Mouse (Mus musculus): Measurements from ENCODE around the gene Stat6. TPM values are rescaled to one million over a fixed set of nuclear protein-coding genes. Genes with fewer than 3 reads are reported as not detected.

Stat6 gene
- polyA plus RNA-seq, 1 experiment from 2014 or later, result 4.3 TPM

DNA sequence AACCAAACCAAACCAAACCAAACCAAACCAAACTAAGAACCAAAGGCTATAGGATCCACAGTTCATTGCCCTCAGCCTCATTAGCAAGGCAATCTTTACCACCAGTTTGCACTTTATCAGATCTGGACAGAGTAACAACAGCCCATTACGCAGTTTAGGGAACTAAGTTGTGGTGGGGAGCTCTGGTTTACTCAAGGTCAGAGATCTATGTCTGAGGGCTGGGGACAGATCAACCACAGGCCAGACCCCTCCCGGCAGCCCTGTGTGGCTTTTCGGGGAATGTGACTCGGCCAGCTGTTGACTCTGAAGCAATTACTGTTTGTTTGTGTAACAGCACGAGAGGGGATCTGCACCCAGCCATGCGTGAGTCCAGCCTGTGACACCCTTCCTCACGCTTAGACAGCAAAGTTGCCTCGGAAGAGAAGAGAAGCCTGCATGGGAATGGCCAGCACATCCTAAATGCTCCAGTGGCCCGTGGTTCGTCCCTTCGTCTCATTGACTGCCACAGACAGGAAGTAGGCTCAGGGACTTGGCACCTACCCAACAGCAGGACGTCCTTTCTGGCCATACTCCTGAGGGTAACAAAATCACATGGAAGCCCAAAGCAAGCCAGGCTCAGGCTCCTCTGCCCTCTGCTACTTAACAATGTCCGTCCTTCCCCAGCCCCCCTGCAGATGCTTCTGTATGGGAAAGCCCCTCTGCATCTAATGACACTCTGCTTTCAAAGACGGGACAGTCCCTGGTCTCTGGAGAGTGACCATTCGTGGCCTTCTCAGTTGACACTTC lies 38.1 kb upstream of the Stat6 start:
- Histone ChIP-seq H3K36me3 (peaks cover 99% of the 10 kb centered on the region), H3K4me3 (replicated peaks) (no peak overlapping the region), H3K4me1 (replicated peaks) (no peaks in the 10 kb centered on the region), H3K27ac (no peak overlapping the region), H3K4me2 (replicated peaks) (no peak overlapping the region), H3K27me3 (no peaks in the 10 kb centered on the region), H3K9ac (replicated peaks) (no peak overlapping the region), H3K9me3 (no peaks in the 10 kb centered on the region)
- ATAC-seq, result no peak
- WGBS, result 78% methylated on average over 15 of the region's 15 CpGs

DNA sequence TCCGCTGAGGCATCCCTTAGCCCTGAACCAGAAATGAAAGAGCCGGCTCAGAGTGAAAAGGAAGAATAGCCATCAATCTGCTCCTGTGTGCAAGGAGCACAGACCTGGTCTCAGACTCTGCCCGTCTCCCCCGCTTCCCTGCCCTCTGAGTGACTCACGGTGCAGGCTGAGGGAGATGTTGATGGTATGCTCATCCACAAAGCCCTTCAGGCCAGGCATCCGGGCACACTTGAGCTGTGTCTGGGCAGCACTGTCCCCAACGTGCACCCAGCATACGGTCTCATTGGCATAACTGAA lies 37.6 kb upstream of the Stat6 start:
- Histone ChIP-seq H3K4me3 (replicated peaks) (no peak overlapping the region), H3K9me3 (no peaks in the 10 kb centered on the region), H3K27me3 (no peaks in the 10 kb centered on the region), H3K36me3 (peaks cover 99% of the 10 kb centered on the region), H3K4me1 (replicated peaks) (no peaks in the 10 kb centered on the region), H3K27ac (no peak overlapping the region), H3K4me2 (replicated peaks) (no peak overlapping the region), H3K9ac (replicated peaks) (no peak overlapping the region)
- 94% methylated on average over 8 of the region's 8 CpGs for WGBS
- no peak for ATAC-seq

- H3K9me3 ChIP-seq, result no peaks in the 10 kb centered on the region
- H3K4me3 ChIP-seq (replicated peaks), result no peak overlapping the region
- no peaks in the 10 kb centered on the region for H3K27me3 ChIP-seq
- WGBS, result 94% methylated on average over 9 of the region's 9 CpGs
- no peak overlapping the region for H3K4me2 ChIP-seq (replicated peaks)
- no peak for ATAC-seq
- H3K9ac ChIP-seq (replicated peaks), result no peak overlapping the region
- no peak overlapping the region for H3K27ac ChIP-seq
- peaks cover 99% of the 10 kb centered on the region for H3K36me3 ChIP-seq
- H3K4me1 ChIP-seq (replicated peaks), result no peaks in the 10 kb centered on the region
These were observed 37.0 kb upstream of the Stat6 start for GRCm38 (mm10) chr10:127605756-127606155.

- Histone ChIP-seq H3K9ac (replicated peaks) (no peak overlapping the region), H3K27ac (no peak overlapping the region), H3K4me1 (replicated peaks) (no peaks in the 10 kb centered on the region), H3K27me3 (no peaks in the 10 kb centered on the region), H3K9me3 (no peaks in the 10 kb centered on the region), H3K4me2 (replicated peaks) (no peak overlapping the region), H3K36me3 (peaks cover 97% of the 10 kb centered on the region), H3K4me3 (replicated peaks) (no peak overlapping the region)
- 92% methylated on average over 7 of the region's 7 CpGs for WGBS
- no peak for ATAC-seq
These were observed 35.7 kb upstream of the Stat6 start for GRCm38 (mm10) chr10:127607059-127607458.

GRCm38 (mm10) chr10:127609415-127610065 lies 33.2 kb upstream of the Stat6 start:
- no peak overlapping the region for H3K4me3 ChIP-seq (replicated peaks)
- no peak overlapping the region for H3K27ac ChIP-seq
- H3K4me1 ChIP-seq (replicated peaks), result peaks cover 9% of the 10 kb centered on the region
- H3K9ac ChIP-seq (replicated peaks), result no peak overlapping the region
- no peaks in the 10 kb centered on the region for H3K27me3 ChIP-seq
- no peak overlapping the region for H3K4me2 ChIP-seq (replicated peaks)
- 80% methylated on average over 9 of the region's 9 CpGs for WGBS
- no peaks in the 10 kb centered on the region for H3K9me3 ChIP-seq
- peaks cover 90% of the 10 kb centered on the region for H3K36me3 ChIP-seq
- no peak for ATAC-seq

- H3K4me2 ChIP-seq (replicated peaks), result no peak overlapping the region
- 90% methylated on average over 9 of the region's 9 CpGs for WGBS
- no peak for ATAC-seq
- H3K27me3 ChIP-seq, result no peaks in the 10 kb centered on the region
- H3K4me3 ChIP-seq (replicated peaks), result no peak overlapping the region
- no peaks in the 10 kb centered on the region for H3K9me3 ChIP-seq
- no peak overlapping the region for H3K9ac ChIP-seq (replicated peaks)
- peaks cover 14% of the 10 kb centered on the region for H3K4me1 ChIP-seq (replicated peaks)
- H3K27ac ChIP-seq, result no peak overlapping the region
- peaks cover 85% of the 10 kb centered on the region for H3K36me3 ChIP-seq
These were observed 32.7 kb upstream of the Stat6 start for GRCm38 (mm10) chr10:127610066-127610415.

- Histone ChIP-seq H3K4me1 (replicated peaks) (peaks cover 36% of the 10 kb centered on the region), H3K4me2 (replicated peaks) (no peak overlapping the region), H3K9me3 (no peaks in the 10 kb centered on the region), H3K27ac (no peak overlapping the region), H3K27me3 (no peaks in the 10 kb centered on the region), H3K36me3 (peaks cover 66% of the 10 kb centered on the region), H3K9ac (replicated peaks) (no peak overlapping the region), H3K4me3 (replicated peaks) (no peak overlapping the region)
- WGBS, result 94% methylated on average over 14 of the region's 14 CpGs
- no peak for ATAC-seq
These were observed 30.6 kb upstream of the Stat6 start for GRCm38 (mm10) chr10:127612079-127612775.

DNA sequence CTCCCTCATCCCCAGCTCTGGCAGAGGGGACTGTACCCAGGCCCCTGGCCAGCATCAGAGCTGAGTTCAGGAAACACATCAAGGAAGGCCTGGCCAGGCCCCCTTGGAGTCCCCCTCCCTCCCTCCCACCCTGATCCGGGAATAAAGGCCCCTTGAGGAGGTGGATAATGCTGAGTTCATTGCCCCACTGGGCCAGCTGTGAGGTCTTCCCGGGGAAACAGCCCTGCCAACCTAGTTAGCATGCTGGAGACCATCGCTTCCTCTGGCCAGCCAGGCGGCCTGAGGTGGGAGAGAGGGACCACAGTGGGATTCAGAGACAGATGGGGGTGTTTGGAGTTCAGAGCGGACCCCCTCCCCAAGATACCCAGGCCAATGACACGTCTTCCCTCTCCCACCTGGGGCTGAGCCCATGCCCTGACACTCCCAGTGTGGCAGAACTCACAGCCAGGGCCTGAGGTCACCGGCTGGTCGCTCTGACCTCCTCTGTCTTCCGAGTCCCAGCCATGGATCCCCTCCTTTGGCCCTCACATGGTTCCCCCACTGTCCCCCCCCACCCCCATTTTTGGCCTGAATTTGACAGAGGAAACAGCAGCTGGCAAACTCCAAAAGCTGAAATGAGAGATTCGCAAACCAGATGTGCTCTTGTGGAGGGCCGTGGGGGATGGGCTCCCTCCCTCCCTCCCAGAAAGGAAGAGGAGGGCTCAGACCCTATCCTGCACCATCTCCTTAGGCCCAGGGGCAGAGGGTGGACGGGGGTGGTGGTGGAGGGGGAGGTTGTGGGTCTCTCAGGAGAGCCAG lies 28.4 kb upstream of the Stat6 start:
- H3K9ac ChIP-seq (replicated peaks), result peak overlapping the region; percentile 29
- peaks cover 44% of the 10 kb centered on the region for H3K36me3 ChIP-seq
- H3K27me3 ChIP-seq, result no peaks in the 10 kb centered on the region
- H3K4me2 ChIP-seq (replicated peaks), result peak overlapping the region; percentile 15; the same call in 1 of the 2 replicates
- H3K27ac ChIP-seq, result peak overlapping the region; percentile 30; the same call in 1 of the 2 replicates
- no peak overlapping the region for H3K4me3 ChIP-seq (replicated peaks)
- H3K4me1 ChIP-seq (replicated peaks), result peaks cover 58% of the 10 kb centered on the region
- no peaks in the 10 kb centered on the region for H3K9me3 ChIP-seq
- 24% methylated on average over 12 of the region's 12 CpGs for WGBS
- ATAC-seq, result peak; percentile 31; the same call in 1 of the 2 replicates

DNA sequence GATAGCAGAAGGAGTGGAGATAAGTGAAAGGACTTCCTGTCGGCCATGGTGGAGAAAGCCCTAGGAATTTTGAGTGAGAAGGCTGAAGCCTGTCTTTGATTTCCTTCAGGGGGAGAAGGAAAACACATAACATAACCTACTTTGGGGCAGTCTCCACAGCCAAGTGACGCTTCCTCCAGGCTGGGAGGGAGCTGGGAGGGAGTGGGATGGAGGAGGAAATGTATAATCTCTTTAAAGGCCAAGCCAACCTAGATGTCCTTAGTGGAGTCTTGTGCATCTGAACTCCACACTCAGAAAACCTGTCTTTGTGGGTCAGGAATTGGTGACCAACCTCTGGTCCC lies 27.8 kb upstream of the Stat6 start:
- peaks cover 38% of the 10 kb centered on the region for H3K36me3 ChIP-seq
- H3K27ac ChIP-seq, result no peak overlapping the region
- no peaks in the 10 kb centered on the region for H3K27me3 ChIP-seq
- H3K4me1 ChIP-seq (replicated peaks), result peaks cover 62% of the 10 kb centered on the region
- no peak for ATAC-seq
- H3K9ac ChIP-seq (replicated peaks), result 0 out of 2 replicates have a peak overlapping the region, but pooled peaks have one; percentile 29
- H3K4me3 ChIP-seq (replicated peaks), result no peak overlapping the region
- H3K9me3 ChIP-seq, result no peaks in the 10 kb centered on the region
- WGBS, result 43% methylated on average over 2 of the region's 2 CpGs
- peak overlapping the region; percentile 15; the same call in 1 of the 2 replicates for H3K4me2 ChIP-seq (replicated peaks)

DNA sequence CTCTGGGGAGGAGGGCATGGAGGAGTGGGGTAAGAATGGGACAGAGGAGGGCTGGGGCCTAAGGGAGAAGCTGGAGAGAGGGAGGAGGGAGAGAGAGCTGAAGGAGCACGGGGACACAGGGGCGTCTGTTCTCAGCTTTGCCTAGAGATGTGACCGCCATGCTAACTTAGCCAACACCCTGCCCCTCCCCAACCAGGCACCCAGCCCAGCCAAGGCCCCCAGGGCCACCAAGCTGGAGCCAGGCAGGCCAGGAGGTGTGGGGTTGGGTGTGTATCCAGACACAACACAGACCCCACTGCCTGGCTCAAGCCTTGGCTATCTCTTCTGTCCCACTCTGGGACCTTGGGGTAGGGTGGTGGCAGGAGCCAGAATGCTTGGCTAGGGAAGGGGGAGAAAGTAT lies 27.2 kb upstream of the Stat6 start:
- Histone ChIP-seq H3K27ac (peak overlapping the region; percentile 39; the same call in 1 of the 2 replicates), H3K9me3 (no peaks in the 10 kb centered on the region), H3K36me3 (peaks cover 33% of the 10 kb centered on the region), H3K4me1 (replicated peaks) (peaks cover 62% of the 10 kb centered on the region), H3K4me2 (replicated peaks) (no peak overlapping the region; the same call in 1 of the 2 replicates), H3K9ac (replicated peaks) (0 out of 2 replicates have a peak overlapping the region, but pooled peaks have one; percentile 17), H3K4me3 (replicated peaks) (no peak overlapping the region), H3K27me3 (no peaks in the 10 kb centered on the region)
- WGBS, result 76% methylated on average over 3 of the region's 3 CpGs
- ATAC-seq, result no peak

GRCm38 (mm10) chr10:127616261-127616679 lies 26.5 kb upstream of the Stat6 start:
- Histone ChIP-seq H3K9me3 (no peaks in the 10 kb centered on the region), H3K9ac (replicated peaks) (0 out of 2 replicates have a peak overlapping the region, but pooled peaks have one; percentile 17), H3K4me2 (replicated peaks) (no peak overlapping the region; the same call in 1 of the 2 replicates), H3K27me3 (no peaks in the 10 kb centered on the region), H3K4me1 (replicated peaks) (peaks cover 62% of the 10 kb centered on the region), H3K27ac (no peak overlapping the region), H3K36me3 (peaks cover 28% of the 10 kb centered on the region), H3K4me3 (replicated peaks) (no peak overlapping the region)
- no peak for ATAC-seq
- WGBS, result 40% methylated on average over 7 of the region's 7 CpGs

Measured in midbrain, embryonic 13.5 days (tissue).